Mouse (Mus musculus): Measurements from ENCODE around the gene Ptprh. TPM values are rescaled to one million over a fixed set of nuclear protein-coding genes. Genes with fewer than 3 reads are reported as not detected.

Ptprh gene
- total RNA-seq (2021) = under 1 TPM; 0.28 to 0.40 TPM

DNA sequence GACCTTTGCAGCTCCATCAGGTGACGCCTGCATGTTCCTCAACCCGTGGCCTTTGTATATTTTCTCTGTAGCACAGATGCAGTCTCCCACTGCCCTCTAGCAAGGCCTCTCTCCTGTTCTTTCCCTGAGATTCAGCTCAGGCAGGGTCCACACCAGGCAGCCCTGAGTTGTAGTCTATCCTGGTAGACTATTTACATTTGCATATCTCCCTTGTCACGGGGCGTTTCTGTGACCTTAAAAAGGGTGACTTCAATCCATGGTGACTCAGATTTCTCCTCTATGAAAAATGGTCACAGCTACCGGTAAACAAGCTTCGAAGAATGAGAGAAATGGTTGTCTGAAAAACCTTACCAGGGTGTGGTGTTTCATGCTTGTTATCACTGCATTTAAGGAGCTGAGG lies at the start of gene Ptprh:
Gene Ptprh, minus strand, starts transcription at position 169 of the 400 bp plus-strand sequence.
- DNase-seq = no peak

DNA sequence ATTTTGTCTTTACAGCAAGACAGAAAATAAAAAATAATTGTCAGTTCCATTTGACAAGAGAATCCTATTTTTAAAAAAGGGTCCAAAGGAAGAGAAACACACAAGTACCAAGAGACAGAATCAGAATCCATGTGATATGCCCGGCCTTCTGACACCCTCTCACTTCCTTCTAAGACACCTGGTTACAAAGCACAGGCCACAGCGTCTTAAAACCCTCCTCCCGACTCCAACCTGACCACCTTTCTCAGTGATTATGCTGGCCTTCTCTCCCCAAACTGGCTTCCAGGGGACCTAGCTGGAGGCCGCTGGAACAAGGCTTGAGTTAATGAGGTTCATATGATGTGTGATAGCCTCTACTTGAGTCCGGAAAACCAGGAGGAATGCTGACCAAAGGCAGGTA lies 49.5 kb upstream of the Ptprh start:
- no peak for DNase-seq

DNA sequence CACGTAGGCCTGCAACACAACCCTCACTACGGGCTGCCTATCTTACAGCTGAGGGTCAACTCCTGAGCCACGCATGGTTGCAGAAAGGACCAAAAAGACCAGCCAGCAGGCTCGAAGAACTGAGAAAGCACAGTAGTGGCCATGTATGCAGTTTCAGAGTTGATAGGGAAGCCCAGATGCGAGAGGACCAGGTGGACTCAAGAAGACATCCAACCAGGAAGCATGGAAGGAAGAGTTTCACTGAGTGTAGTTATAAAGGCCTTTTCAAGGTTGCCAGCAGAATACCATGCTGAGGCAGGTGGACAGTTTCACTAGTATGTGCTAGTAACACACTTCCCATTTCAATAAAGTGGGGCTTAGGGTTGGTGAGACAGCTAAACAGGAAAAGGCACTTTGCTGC lies 48.9 kb upstream of the Ptprh start:
- DNase-seq = no peak

DNA sequence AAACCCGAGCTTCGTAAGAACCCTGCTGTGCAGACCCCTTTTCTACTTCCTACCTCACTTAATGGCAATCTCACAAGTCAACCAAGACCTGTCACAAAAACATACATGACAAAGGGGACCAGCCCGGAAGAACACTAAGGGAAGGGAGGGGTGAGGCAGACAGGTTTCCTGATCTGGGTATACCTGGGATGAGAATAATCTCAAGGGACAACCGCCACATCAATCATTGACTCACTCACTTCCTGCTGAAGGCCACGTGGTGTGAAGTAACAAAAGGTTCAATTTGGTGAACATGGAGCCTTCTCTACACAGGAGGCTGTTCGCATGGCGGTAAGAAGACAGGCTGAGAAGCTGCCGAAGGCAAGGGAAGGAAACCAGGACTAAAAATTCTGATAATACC lies 47.7 kb upstream of the Ptprh start:
- DNase-seq = no peak

DNA sequence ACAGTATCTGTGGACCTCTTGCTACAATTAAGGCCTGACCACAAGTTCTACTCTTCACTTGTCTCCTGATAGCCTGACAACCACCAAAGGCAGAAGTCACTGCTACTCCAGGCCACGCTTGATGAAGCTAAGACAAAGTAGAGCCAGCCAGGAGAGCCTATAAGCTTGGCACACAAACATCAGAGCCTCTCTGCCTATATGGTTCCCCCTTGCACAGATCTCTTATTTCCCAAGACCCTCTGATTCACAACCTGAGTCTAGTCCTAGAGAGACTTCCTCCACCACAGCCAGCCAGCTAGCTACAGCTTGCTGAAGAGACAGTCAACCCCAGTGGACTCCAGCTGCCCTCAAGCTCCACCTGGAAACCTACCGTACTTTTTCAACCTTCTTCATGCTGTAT lies 44.2 kb upstream of the Ptprh start:
- DNase-seq = no peak

DNA sequence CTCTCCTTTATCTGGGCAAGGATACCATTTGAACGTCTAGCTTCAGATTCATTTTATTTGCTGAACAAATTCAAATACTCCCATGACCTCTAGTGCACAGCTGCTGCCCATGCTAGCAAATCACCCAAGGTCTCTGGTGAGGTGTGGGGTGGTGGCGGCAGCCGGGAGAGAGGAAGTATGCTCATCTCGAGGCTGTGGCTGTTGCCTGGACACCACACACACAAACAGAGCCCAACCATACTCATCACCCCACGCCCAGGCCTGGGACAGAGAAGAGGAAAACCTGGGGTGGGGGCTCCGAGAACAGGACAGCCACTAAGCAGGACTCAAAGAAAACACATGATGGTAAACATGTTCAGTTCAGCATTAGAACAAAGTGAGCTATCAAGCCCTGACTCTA lies 43.5 kb upstream of the Ptprh start:
- DNase-seq = no peak

DNA sequence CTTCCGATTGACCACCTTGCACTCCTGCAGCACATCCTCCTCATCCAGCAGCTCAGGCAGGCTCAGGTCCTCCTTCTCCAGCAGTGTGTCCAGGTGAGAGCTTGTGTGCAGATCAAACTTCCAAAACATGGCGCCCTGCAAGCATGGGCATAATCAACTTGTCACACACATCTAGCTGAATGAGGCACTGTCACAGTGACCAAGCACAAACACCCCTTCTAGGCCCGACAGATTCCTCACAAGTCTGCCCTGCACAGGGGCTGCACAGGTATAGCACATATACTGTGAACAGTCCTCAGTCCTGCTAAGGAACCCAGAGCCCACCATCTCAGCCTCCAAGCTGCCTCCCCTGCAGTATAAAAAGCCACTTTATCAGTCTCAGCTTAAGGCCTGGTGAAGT lies 43.0 kb upstream of the Ptprh start:
- no peak for DNase-seq

DNA sequence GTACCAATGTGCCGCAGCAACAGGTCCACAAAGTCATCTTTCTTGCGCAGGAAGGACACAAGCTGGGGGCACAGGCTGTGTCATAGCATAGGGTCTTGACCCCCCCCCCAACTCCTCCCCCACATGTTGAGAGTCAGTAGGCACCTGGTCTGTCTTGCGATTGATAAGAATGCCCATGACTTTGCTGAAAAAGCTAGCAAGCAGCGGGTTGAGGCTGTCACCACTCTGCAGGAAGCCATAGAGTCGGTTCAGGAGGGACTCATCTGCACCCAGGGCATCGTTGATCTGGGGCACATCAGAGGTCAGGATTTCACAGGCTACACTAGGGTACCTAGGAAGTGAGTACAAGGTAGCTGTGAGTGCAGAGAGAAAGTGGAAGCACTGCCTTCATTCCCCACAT lies 39.4 kb upstream of the Ptprh start:
- DNase-seq = no peak

DNA sequence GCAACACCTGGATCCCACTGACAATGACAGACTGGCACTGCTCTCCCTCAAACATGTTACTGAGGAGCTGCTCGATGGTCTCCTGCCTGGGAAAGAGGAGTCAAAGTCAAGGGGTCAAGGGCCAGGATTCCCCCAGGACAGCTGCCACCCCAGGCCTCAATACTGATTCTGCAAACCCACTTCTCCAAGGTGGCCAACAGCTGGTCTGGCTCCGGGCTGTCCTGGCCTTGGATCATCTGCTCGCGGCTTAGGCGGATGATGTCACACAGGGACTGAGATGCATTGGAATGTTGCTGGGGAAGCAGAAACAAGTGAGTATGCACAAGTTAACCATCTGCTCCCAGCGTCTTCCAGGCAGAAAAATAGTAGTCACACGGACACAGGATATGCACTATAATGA lies 38.1 kb upstream of the Ptprh start:
- DNase-seq = no peak

DNA sequence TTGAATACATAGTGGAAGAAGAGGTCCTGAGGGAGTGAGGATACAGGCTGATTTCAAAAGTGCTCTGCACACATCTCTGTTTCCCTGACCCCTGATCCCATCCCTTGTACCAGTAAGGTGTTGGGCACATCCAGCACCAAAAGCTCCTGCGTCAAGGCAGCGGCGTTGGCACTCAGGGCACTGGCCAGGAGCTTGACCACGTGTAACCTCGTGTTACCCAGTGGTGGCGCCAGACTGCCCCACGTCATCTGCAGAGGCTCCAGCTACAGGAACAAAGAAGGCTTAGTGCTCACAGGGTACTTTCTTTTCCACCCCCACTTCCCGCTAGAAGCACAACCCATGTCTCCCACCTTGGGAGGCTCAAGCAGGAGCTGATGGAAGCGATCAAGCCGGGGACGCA lies 37.3 kb upstream of the Ptprh start:
- no peak for DNase-seq

DNA sequence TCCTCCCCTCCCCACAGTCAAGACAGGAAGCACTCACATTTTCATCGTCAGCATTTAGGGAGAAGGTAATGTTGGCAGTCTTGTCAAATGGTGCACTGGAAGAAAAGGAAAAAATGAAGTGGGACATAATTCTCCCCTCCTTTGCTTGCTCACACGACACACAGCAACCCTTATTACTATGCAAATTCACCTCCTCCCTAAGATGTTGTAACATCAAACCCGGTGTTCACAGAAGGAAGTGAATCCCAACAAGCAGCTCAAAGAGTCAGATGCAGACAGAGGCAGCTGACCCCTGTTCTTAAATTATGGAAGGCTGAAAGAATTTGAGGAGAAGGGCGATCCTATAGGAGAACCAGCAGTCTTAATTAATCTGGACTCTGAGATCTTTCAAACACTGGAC lies 32.3 kb upstream of the Ptprh start:
- DNase-seq = no peak

DNA sequence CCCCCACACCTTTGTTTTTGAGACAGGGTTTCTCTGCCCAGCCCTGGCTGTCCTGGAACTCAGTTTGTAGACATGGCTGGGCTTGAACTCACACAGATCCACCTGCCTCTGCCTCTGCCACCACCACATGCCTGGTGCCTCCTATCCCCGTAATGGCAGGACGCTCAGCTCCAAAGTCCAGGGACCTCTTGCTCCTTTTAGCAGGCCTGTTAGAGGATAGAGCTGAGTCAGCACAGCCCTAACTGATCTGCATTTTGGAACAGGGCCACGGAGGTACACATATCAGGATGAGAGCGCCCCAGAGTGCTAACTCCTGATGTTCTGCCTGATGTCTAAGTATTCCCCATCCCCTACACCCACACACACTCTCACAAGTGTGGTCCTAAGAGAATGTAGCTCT lies 27.2 kb upstream of the Ptprh start, which contains the start of gene Tmem86b:
Gene Tmem86b, minus strand, starts transcription at position 392 of the 400 bp plus-strand sequence.
- DNase-seq = no peak

DNA sequence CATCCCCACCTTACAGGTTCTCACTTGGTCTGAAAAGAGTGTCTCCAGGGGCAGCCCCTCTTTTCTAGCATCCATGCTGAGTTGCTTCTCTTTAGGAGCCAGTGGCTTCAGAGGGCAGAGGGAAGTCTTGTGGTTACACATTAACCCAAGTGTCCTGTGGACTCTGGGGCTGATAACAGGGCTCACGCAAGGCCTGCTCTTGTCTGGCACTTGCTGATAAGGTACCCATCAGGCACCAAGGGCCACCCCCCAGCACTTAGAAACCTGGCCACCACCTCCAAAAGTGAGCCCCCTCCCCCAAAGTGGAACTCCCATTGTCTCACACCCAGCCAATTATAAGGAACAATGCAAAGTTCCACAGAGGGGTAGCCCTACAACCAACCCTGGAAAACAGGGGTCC lies 26.4 kb upstream of the Ptprh start:
- DNase-seq = no peak

DNA sequence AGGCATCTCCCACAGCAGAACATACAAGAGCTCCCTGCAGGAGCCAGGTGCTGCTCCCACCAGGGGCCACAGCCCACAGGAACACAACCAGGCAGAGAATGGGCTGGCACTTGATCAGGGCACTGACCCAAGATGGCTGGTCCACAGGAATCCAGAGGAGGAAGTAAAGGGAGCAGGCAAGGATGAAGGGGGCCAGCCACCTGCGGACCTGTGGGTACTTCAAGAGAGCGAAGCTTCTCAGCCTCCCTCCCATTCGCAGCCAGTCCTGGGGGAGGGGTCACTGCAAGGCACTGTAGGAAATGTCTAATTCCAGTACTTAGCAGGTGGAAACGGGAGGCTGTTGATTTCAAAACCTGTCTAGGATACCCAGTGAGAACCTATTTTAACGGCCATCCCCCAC lies 25.7 kb upstream of the Ptprh start:
- no peak for DNase-seq

DNA sequence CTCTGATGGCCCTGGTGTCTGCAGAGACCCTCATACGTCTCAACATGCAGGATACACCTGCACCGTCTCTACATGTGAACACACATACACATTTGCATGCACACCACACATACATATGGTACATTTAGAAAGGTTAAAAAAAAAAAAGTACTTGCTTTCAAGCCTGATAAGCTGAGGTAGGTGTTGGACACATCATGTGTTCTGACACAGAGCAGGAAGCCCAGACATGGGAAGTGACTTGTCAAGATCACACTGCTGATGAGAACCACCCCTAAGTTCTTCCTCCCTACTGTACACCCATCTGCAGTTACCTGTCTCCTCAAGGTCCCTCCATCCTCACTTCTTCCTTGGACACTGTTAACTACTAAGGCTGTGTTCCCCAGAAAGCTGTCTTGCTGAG lies 22.1 kb upstream of the Ptprh start:
- no peak for DNase-seq

DNA sequence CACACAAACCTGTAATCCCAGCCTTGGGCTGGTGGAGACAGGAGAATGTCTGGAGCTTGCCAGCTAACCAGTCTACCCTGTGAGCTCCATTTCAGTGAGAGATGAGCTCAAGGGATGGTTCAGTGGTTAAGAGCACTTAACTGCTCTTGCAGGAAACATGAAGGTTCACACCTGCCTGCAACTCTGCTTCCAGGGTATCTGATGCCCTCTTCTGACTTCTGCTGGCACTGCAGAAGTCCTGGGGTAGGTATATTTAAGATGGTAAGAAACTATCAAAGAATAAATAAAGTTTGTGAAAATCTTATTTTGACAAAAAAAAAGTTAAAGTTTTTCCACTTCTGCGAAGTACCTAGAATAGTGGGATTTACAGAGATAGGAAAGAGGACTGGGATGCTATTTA lies 20.5 kb upstream of the Ptprh start:
- DNase-seq = no peak

DNA sequence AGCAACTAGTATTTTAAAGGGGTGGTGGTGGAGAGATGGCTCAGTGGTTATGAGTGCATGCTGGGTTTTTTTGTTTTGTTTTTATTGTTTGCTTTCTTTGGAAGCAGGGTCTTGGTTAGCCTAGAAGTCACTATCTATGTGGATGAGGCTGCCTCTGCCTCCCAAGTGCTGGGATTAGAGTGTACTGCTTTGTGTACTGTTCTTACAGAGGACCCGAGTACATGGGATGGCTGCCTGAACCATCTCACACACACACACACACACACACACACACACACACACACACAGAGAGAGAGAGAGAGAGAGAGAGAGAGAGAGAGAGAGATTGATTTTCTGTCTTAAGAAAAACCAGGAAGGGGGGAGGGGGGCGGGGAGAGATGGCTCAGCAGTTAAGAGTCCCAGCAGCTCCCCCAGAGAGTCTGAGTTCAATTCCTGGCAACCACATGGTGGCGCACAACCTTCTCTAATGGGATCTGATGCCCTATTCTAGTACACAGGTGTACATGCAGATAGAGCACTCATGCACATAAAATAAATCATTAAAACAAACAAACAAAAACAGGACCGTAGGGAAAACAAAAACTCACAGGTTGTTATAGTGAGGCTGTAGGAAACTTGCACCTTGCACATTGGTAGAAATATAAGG lies 19.8 kb upstream of the Ptprh start:
- DNase-seq = peak in 1 of 2 experiments; percentile 49

DNA sequence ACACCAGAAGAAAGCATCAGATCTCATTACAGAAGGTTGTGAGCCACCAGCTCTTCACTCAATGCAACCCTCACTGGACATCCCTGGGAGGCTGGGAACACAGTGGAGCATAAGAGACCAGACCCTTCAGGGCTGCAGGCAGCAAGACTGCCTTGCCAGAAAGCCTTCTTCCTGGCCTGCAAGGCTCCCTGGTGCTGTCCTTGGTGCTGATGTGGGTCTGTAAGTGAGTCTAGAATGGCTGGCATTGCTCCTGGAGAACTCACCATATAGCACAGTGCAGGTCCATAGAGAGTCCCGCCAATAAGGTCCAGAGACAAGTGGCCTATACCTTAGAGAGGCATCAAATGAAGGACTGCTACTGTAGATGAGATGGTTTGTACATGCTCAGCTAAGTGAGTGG lies 16.1 kb upstream of the Ptprh start:
- no peak for DNase-seq

DNA sequence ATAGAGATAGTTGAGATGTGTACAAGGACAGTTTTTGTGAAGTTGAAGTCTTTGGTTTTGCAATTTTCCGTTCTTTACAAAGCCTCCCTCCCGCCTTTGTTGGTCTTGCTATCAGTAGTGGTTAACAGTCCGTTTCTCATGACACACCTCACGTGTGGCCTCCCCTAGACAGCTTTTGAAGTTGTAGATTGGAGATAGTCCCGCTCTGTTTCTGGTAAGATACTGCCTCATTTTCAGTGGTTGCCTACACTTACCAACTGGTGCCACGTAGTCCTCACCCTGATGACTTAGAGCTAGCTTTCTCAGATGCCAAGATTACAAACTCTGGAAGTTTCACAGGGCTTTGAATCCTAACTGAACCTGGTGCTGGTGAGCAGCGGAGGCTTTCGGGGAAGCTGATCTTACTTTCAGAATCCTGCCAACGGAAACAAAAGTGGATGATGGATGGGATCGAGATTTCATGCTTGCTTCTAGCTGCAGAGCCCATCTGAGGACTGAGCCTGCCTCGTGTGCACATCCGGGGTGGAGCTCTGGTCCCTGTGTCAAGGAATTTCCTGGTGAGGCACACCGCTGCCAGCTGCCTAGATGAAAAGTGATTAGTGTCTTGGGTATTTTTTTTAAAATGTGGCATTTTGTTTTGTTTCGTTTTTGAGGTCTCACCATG lies 10.0 kb upstream of the Ptprh start:
- no peak for DNase-seq

DNA sequence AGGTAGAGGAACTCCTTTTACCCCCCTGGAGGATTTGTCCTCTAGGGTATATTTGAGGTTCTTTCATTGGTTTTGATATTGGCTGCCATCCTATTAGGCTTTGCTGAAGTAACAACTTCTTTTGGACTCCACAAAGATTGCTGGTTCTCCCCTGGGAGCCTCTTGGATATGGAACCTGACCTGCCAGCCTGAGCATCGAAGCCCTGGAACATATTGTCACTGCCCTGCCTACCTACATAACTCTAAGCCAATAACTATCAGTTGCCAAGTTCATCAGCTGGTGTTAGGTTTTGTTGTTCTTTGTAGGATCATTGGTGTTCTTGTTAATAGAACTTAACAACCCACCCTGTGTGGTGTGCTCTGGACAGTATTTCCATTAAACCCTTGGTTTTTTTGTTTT lies 9.1 kb upstream of the Ptprh start:
- DNase-seq = no peak

DNA sequence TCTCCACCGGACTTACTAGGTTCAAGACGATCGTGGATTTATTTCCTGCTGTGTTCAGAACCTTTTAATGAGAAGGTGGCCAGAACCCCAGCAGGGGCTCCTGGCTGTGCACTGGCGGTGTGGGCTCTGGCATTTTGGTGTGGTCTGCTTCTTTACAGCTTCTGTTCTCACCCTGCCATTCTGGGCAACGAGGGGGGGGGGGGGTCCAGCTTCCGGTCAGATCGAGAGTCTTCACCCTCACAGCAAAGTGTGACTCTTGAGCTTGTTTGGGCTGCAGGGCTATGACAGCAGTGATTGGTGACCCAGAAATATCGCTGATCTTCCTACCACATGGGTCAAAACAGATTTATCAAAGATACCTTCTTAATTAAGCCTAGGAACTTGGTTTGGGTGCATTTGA lies 8.5 kb upstream of the Ptprh start:
- DNase-seq = no peak

DNA sequence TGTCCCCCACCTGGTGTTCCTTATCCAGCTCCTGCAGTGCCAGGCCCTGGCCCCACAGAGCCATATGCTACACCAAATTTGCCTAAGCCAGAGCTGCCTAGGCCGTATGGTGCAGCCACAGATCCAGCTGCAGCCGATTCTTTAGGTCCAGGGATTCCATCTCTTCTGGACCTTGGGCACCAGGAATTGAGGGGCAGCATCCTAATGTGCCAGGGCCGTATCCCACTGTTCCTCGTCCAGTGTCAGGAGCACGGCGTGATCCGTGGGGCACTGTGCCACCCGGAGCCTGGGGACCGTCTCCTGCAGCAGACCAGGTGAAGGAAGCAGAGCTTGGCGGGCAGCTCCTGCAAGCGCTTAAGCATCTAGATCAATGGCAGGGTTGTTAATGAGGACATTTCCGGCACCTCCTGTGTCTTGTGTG lies 8.1 kb upstream of the Ptprh start:
- no peak for DNase-seq

DNA sequence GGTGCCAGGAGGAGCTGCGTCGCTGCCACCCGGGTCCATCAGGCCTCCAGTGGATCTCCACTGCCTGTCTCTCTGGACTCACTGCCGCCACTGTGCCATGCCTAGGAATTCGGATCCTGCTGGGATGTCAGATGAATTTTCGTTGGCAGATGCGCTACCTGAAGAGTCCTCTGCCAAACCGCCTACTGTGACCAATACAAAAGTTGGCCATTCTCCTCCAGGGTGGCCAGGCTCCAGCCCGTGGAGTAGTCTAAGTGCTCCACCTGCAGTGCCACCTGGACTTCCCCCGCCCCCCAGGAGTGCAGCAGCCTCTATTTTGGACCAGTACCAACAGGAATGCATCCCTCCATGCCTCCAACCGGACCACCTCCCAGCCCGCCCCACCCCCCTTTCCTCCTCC lies 7.7 kb upstream of the Ptprh start:
- no peak for DNase-seq

DNA sequence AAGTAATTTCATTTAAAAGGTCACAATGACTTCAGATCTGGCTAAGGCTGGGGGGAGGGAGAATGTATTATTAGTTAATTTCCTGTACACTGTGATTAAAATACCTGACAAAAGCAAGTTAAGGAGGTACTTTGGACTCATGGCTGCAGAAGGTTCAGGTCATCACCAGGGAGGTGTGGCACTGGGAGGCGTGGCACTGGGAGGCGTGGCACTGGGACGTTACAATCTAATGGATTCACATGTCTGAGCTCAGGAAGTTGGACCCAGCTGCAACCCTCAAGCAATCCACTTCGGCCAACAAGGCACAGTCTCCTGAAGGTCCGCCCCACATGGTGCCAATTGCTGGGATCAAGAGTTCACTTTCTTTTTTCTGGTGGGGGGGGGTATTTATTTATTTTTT lies 4.2 kb upstream of the Ptprh start:
- DNase-seq = no peak

DNA sequence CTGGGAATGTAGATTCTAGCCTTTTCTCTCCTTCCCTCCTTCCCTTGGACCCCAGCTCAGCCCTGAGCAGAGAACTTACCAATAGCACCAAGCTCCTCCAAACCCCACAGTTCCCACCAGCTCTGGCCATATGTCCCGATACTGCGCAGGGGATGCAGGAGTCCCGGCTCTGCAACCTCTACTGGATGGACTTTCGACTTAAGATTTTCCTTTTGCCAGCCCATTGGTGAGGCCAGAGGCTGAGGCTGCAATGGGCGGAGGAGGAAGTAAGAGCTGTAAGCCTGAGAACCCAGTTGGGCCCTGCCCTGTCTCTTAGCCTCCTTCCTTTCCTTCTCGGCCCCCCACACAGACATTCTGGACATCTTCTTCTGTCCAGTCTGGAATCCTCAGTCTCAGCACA lies 872 bp downstream of the Ptprh start:
- no peak for DNase-seq

Measured in layer of hippocampus, postnatal 36 days (tissue).